Mouse (Mus musculus) urinary bladder, postnatal 36 days (tissue): ENCODE results near the gene Uqcrh.
A peak's percentile ranks its signal among the peaks of the same experiment; 100 is the strongest.

Experiments used
- DNase-seq, 2 experiments: peaks; one replicate each; pipeline ENCODE4 v3.0.0; 2022; ENCODE audit warnings: low spot score in 2 of 2, mixed read lengths in 1 of 2

Gene Uqcrh

GRCm38 (mm10) chr4:116074861-116075620 lies at the start of gene Uqcrh, which contains the start of gene Lrrc41:
Gene Uqcrh, minus strand, starts transcription at chr4:116075071.
Gene Lrrc41, plus strand, starts transcription at chr4:116075269.
- peak; percentile 89 to 95 for DNase-seq

GRCm38 (mm10) chr4:116123602-116124519 lies 49.0 kb upstream of the Uqcrh start, which contains the start of the genes Rad54l and Pomgnt1:
Gene Rad54l, minus strand, starts transcription at chr4:116123690.
Gene Pomgnt1, plus strand, starts transcription at chr4:116123840.
- DNase-seq = peak; percentile 58 to 82

GRCm38 (mm10) chr4:116122762-116123161 lies 47.9 kb upstream of the Uqcrh start:
- no peak for DNase-seq

GRCm38 (mm10) chr4:116111486-116111885 lies 36.6 kb upstream of the Uqcrh start:
- DNase-seq = no peak

GRCm38 (mm10) chr4:116110695-116111094 lies 35.8 kb upstream of the Uqcrh start:
- no peak for DNase-seq

GRCm38 (mm10) chr4:116105278-116105677 lies 30.4 kb upstream of the Uqcrh start:
- no peak for DNase-seq

- DNase-seq = no peak
Measured at GRCm38 (mm10) chr4:116100959-116101358, 26.1 kb upstream of the Uqcrh start.

GRCm38 (mm10) chr4:116097211-116097610 lies 22.3 kb upstream of the Uqcrh start:
- DNase-seq = peak; percentile 28 to 38

- no peak for DNase-seq
Measured at GRCm38 (mm10) chr4:116096291-116096690, 21.4 kb upstream of the Uqcrh start.

- no peak for DNase-seq
Measured at GRCm38 (mm10) chr4:116088510-116089249, 13.8 kb upstream of the Uqcrh start.

GRCm38 (mm10) chr4:116077240-116078095 lies 2.6 kb upstream of the Uqcrh start:
- DNase-seq = no peak

GRCm38 (mm10) chr4:116076369-116077231 lies 1.7 kb upstream of the Uqcrh start:
- peak; percentile 34 to 48 for DNase-seq

GRCm38 (mm10) chr4:116075631-116076368 lies 929 bp upstream of the Uqcrh start:
- peak; percentile 64 to 68 for DNase-seq

- DNase-seq = no peak
Measured at GRCm38 (mm10) chr4:116074145-116074675, 661 bp downstream of the Uqcrh start.

GRCm38 (mm10) chr4:116073146-116073545 lies 1.7 kb downstream of the Uqcrh start:
- DNase-seq = no peak

- no peak for DNase-seq
Measured at GRCm38 (mm10) chr4:116070116-116070515, 4.8 kb downstream of the Uqcrh start.

GRCm38 (mm10) chr4:116063855-116064254 lies 11.0 kb downstream of the Uqcrh start:
- no peak for DNase-seq

GRCm38 (mm10) chr4:116059012-116059726 lies 15.7 kb downstream of the Uqcrh start:
- DNase-seq = no peak
